Mouse (Mus musculus) forebrain, embryonic 14.5 days (tissue): ENCODE results near the gene Rasgef1b. TPM values are rescaled to one million over a fixed set of nuclear protein-coding genes. Genes with fewer than 3 reads are reported as not detected.

Experiments used
- ATAC-seq: fragments of 200-750 bp; cut with Nextera tagmentation; 2 replicates; pipeline ENCODE4 v1.8.0; 2017; ENCODE audit warnings: mild to moderate bottlenecking, moderate library complexity
- DNase-seq: peaks from one replicate; pipeline ENCODE4 v3.0.0-alpha.2; 2015; ENCODE audit warnings: low spot score
- H3K27ac ChIP-seq: fragments of 300-500 bp; sonication (generic); 2 replicates; pipeline ENCODE4 v1.5.1; 2014; ENCODE audit warnings: low read depth, mild to moderate bottlenecking, control low read depth, low read length, moderate library complexity
- H3K27me3 ChIP-seq: fragments of 300-500 bp; sonication (generic); replicated peaks from 2 replicates; pipeline ENCODE4 v1.6.1; 2014; ENCODE audit warnings: low read length, control low read depth, mixed read lengths; ENCODE audit not compliant: control insufficient read depth, insufficient read depth
- H3K36me3 ChIP-seq: fragments of 300-500 bp; sonication (generic); 2 replicates; pipeline ENCODE4 v1.6.1; 2014; ENCODE audit warnings: low read length, control low read depth; ENCODE audit not compliant: control insufficient read depth, insufficient read depth
- H3K4me1 ChIP-seq: fragments of 300-500 bp; sonication (generic); 2 replicates; pipeline ENCODE4 v1.6.1; 2014; ENCODE audit warnings: antibody characterized with exemption, low read length, control low read depth; ENCODE audit not compliant: control insufficient read depth, insufficient read depth
- H3K4me2 ChIP-seq: fragments of 300-500 bp; sonication (generic); 2 replicates; pipeline ENCODE4 v1.6.1; 2014; ENCODE audit warnings: mild to moderate bottlenecking, control low read depth, low read length
- H3K4me3 ChIP-seq: fragments of 300-500 bp; sonication (generic); 2 replicates; pipeline ENCODE4 v1.5.1; 2014; ENCODE audit warnings: low read depth, low read length, control low read depth
- H3K9ac ChIP-seq: fragments of 300-500 bp; sonication (generic); 2 replicates; pipeline ENCODE4 v1.6.1; 2014; ENCODE audit warnings: mild to moderate bottlenecking, low read length, control low read depth, moderate library complexity
- H3K9me3 ChIP-seq: fragments of 300-500 bp; sonication (generic); replicated peaks from 2 replicates; pipeline ENCODE4 v1.6.1; 2016; ENCODE audit warnings: low read length, control low read depth, mixed read lengths; ENCODE audit not compliant: control insufficient read depth
- WGBS: fragments of 180-500 bp; shearing (Covaris S2); extraction: QIAGEN DNeasy Blood & Tissue Kit; methylation state at CpG from one replicate; pipeline ENCODE4 v1.1.7; 2014; 5-methylcytosine and 5-hydroxymethylcytosine counted together
- polyA plus RNA-seq: library from polyadenylated mRNA; unstranded; fragments of >200 nt; fragmentation: Nextera tagmentation; extraction: Ambion mirVana; gene quantifications from 2 replicates; pipeline ENCODE4 v1.2.1, GENCODE M21; 2014

The Rasgef1b gene
- polyA plus RNA-seq, 1 experiment from 2014 or later: 97.5 TPM

DNA sequence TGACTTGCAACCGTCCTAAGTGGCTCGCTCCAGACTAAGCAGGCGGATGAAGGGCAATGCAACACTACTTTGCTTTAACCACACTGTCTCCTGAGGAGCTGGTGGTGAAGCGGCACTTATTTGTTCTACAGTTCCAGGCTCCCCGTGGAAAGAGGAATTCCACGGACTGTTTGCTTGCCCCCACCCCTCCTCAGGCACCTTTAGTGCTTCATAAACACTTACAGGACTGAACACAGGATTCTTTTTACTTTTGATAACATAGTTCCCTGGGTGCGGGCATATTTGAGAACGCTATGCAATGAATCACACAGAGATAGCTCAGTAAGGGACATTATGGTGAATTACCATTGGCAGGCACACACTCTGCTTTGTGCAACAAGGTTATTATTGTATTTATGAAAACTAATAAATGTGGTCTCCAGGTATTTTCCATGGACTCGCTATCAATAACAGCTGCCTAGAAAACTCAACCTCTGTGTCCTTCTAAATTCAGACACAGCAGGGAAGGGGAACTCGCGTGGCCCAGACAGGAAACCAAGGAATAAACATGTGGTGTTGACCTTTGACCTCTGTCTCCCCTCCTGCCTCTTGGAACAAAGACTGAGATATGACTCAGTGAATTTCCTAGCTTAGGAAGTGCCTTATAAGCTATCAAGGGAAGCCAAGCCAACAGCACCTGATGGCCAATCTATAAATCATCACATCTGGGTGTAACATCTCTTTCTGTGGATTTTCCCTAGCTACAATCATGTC is 486.7 kb downstream of the Rasgef1b start:
- Histone ChIP-seq H3K9ac (no peak overlapping the region), H3K9me3 (no peaks in the 10 kb centered on the region), H3K4me1 (peaks cover 11% of the 10 kb centered on the region; the same call in 1 of the 2 replicates), H3K4me3 (no peak overlapping the region), H3K36me3 (peaks cover 48% of the 10 kb centered on the region), H3K27ac (no peak overlapping the region), H3K27me3 (no peaks in the 10 kb centered on the region), H3K4me2 (no peak overlapping the region)
- ATAC-seq (no peak), DNase-seq (no peak)
- 85% methylated on average over 11 of the region's 11 CpGs for WGBS

DNA sequence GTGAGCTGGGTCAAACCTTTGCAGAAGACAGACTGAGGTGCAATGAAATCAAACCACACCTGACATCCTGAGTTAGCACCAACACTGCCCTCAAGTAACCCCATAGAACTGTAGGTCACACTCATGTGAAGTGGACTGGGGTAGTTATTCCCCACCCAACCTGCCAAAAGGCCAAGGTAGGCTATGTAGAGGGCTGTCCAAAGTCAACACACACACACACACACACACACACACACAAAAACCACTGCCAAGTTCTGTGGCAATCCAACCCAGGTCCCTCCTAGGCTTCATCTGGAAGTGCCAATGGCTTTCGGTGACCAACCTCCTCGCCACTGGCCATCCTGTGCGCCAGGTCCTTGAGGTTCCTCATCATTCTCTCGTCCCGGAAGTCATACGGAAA is 488.4 kb downstream of the Rasgef1b start:
- no peak for ATAC-seq
- Histone ChIP-seq H3K9ac (no peak overlapping the region), H3K4me1 (0 out of 2 replicates have a peak, but pooled peaks cover 4% of the 10 kb centered on the region), H3K4me3 (no peak overlapping the region), H3K9me3 (no peaks in the 10 kb centered on the region), H3K36me3 (peaks cover 62% of the 10 kb centered on the region), H3K4me2 (no peak overlapping the region), H3K27me3 (no peaks in the 10 kb centered on the region), H3K27ac (no peak overlapping the region)
- 94% methylated on average over 6 of the region's 6 CpGs for WGBS
- no peak for DNase-seq

DNA sequence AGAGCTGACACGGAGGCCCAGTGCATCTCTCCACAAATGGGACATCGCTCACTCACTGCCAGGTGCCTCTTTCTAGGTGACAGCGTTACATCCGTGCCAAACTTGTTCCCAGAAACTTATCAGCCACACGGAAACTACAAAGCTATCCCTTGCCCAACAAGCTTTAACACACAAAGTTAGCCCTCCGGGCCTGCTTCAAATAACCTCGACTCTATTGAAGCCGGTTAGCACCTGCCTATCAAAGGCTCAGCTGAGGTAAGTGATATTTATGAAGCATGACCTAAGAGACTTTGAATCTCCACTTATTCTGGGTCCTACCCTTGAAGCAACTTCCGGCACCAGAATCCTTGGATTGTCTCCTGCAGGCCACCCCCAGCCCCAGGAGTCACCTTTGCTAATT is 489.2 kb downstream of the Rasgef1b start:
- WGBS: 93% methylated on average over 9 of the region's 9 CpGs
- H3K9me3 ChIP-seq: no peaks in the 10 kb centered on the region
- no peak overlapping the region for H3K9ac ChIP-seq
- no peaks in the 10 kb centered on the region for H3K27me3 ChIP-seq
- no peak for ATAC-seq
- no peak overlapping the region for H3K27ac ChIP-seq
- H3K4me3 ChIP-seq: no peak overlapping the region
- H3K4me2 ChIP-seq: no peak overlapping the region
- DNase-seq: no peak
- H3K36me3 ChIP-seq: peaks cover 66% of the 10 kb centered on the region
- 0 out of 2 replicates have a peak, but pooled peaks cover 4% of the 10 kb centered on the region for H3K4me1 ChIP-seq

GRCm38 (mm10) chr5:99238150-99238549 is 490.7 kb downstream of the Rasgef1b start:
- Histone ChIP-seq H3K4me1 (0 out of 2 replicates have a peak, but pooled peaks cover 4% of the 10 kb centered on the region), H3K27me3 (no peaks in the 10 kb centered on the region), H3K4me2 (no peak overlapping the region), H3K9me3 (no peaks in the 10 kb centered on the region), H3K9ac (no peak overlapping the region), H3K36me3 (peaks cover 81% of the 10 kb centered on the region), H3K4me3 (no peak overlapping the region), H3K27ac (no peak overlapping the region)
- no peak for ATAC-seq
- DNase-seq: no peak
- 93% methylated on average over 4 of the region's 4 CpGs for WGBS

DNA sequence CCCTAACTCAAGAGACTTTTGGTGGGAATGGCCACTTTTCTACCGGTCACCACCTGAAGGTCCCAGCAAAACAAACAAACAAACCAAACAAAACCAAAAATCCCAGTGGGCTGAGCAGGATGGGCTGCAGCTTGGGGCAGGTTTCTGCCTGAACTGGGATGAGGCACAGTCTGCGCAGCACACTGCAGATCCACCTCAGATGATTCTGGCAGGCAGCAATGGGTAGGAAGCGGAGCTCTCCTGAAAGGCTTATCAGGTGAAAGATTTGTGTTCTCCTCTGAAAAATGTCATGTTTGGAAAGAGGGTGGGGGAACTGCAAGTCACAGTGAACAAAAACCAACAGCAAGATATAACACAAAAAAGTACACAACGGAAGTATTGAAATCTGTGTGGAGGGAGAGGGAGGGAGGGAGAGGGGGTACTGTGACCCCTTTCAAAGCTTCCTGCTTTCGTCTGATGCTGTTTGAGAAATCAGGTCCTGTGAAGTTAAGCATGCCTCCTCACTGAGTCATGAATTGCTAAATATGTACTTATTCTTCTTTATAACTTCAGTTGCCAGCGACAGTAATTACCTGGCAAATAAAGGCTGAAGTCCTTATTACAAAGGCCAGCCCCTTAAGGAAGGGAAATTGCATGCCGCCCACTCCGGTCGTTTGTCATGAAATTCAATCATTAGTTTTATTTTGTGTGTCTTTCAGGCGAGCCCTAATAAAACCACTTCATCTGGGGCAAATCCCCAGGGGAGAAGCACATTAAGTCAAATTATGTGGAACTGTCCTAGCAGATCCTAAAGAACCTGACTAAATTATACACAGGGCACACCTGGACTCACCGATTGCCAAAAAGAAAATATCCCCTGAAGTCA is 491.7 kb downstream of the Rasgef1b start:
- DNase-seq (no peak), ATAC-seq (no peak)
- H3K4me1 ChIP-seq: 0 out of 2 replicates have a peak, but pooled peaks cover 4% of the 10 kb centered on the region
- H3K27me3 ChIP-seq: no peaks in the 10 kb centered on the region
- no peak overlapping the region for H3K4me3 ChIP-seq
- H3K9ac ChIP-seq: no peak overlapping the region
- H3K4me2 ChIP-seq: no peak overlapping the region
- whole genome bisulfite sequencing: 45% methylated on average over 11 of the region's 11 CpGs
- H3K36me3 ChIP-seq: peaks cover 84% of the 10 kb centered on the region
- H3K27ac ChIP-seq: no peak overlapping the region
- H3K9me3 ChIP-seq: no peaks in the 10 kb centered on the region

DNA sequence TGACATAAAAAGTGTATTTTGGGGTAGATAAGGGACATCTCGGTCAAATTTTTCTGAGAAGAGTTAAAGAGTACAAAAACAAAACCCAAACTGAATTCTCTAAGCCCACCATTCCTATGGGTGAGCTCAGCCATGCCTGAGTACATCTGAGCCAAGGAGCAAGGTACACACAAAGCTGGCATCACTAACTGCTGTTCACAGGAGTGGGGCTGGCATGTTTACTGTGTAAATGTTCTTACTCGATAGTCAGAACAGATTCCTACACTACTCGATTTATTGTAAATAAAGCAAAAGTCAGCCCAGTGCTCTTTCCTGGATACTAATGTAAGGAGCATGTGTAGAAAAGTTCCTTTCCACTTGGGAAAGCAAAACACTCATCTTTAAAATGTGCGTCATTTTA is 492.4 kb downstream of the Rasgef1b start:
- no peak for ATAC-seq
- Histone ChIP-seq H3K4me3 (no peak overlapping the region), H3K36me3 (peaks cover 84% of the 10 kb centered on the region), H3K9me3 (no peaks in the 10 kb centered on the region), H3K4me2 (no peak overlapping the region), H3K4me1 (0 out of 2 replicates have a peak, but pooled peaks cover 4% of the 10 kb centered on the region), H3K27me3 (no peaks in the 10 kb centered on the region), H3K27ac (no peak overlapping the region), H3K9ac (no peak overlapping the region)
- WGBS: 93% methylated on average over 4 of the region's 4 CpGs
- no peak for DNase-seq

GRCm38 (mm10) chr5:99234275-99234674 is 494.6 kb downstream of the Rasgef1b start:
- Histone ChIP-seq H3K27me3 (no peaks in the 10 kb centered on the region), H3K9me3 (no peaks in the 10 kb centered on the region), H3K4me2 (no peak overlapping the region), H3K9ac (no peak overlapping the region), H3K36me3 (peaks cover 84% of the 10 kb centered on the region), H3K4me3 (no peak overlapping the region), H3K27ac (no peak overlapping the region), H3K4me1 (0 out of 2 replicates have a peak, but pooled peaks cover 4% of the 10 kb centered on the region)
- ATAC-seq: no peak
- no peak for DNase-seq
- WGBS: 95% methylated on average over 17 of the region's 17 CpGs

GRCm38 (mm10) chr5:99233176-99233575 is 495.7 kb downstream of the Rasgef1b start:
- Histone ChIP-seq H3K4me2 (no peak overlapping the region), H3K9ac (no peak overlapping the region), H3K27me3 (no peaks in the 10 kb centered on the region), H3K36me3 (peaks cover 88% of the 10 kb centered on the region), H3K4me1 (0 out of 2 replicates have a peak, but pooled peaks cover 4% of the 10 kb centered on the region), H3K9me3 (no peaks in the 10 kb centered on the region), H3K27ac (no peak overlapping the region), H3K4me3 (no peak overlapping the region)
- no peak for DNase-seq
- no peak for ATAC-seq
- WGBS: 73% methylated on average over 3 of the region's 3 CpGs
